Mouse (Mus musculus) MEL (cell line): Measurements from ENCODE around the gene Dnaja4. TPM values are rescaled to one million over a fixed set of nuclear protein-coding genes. Genes with fewer than 3 reads are reported as not detected.
A peak's percentile ranks its signal among the peaks of the same experiment; 100 is the strongest.

Experiments
- DNase-seq: peaks from one replicate; pipeline ENCODE4 v3.0.0; 2011; ENCODE audit warnings: low read depth, low spot score
- H3K27ac ChIP-seq: 2 replicates; pipeline ENCODE4 v1.5.1; 2012; ENCODE audit warnings: low read depth, mild to moderate bottlenecking, control low read depth, low read length, moderate library complexity; ENCODE audit not compliant: control insufficient read depth
- H3K27me3 ChIP-seq, 2 experiments: fragments of 150-350 bp in 1 of 2; sonication (generic) in 1 of 2; 2 replicates each; pipeline ENCODE4 v1.6.1; 2012; ENCODE audit warnings: low read length in 2 of 2, mild to moderate bottlenecking in 2 of 2, improper control_type of control experiment in 1 of 2, moderate library complexity in 1 of 2; ENCODE audit not compliant: insufficient read depth in 2 of 2, control insufficient read depth in 1 of 2
- H3K36me3 ChIP-seq, 2 experiments: 2 replicates each; pipeline ENCODE4 v1.6.1; 2012 to 2014; ENCODE audit warnings: low read length in 2 of 2, improper control_type of control experiment in 1 of 2, inconsistent platforms in 1 of 2, mild to moderate bottlenecking in 1 of 2; ENCODE audit not compliant: insufficient read depth in 2 of 2, control insufficient read depth in 1 of 2
- H3K4me1 ChIP-seq, 2 experiments: fragments of 150-350 bp in 1 of 2; sonication (generic) in 1 of 2; 2 replicates each; pipeline ENCODE4 v1.6.1; 2012; ENCODE audit warnings: low read length in 2 of 2, improper control_type of control experiment in 1 of 2, mild to moderate bottlenecking in 1 of 2; ENCODE audit not compliant: insufficient read depth in 2 of 2, control insufficient read depth in 1 of 2
- H3K4me3 ChIP-seq, 2 experiments: fragments of 150-350 bp in 1 of 2; sonication (generic) in 1 of 2; 2 replicates each; pipeline ENCODE4 v1.5.1; 2012; ENCODE audit warnings: low read depth in 2 of 2, low read length in 2 of 2, mild to moderate bottlenecking in 2 of 2, moderate library complexity in 2 of 2, control low read depth in 1 of 2, improper control_type of control experiment in 1 of 2; ENCODE audit not compliant: control insufficient read depth in 1 of 2, insufficient read depth in 1 of 2
- H3K79me2 ChIP-seq: 2 replicates; pipeline ENCODE4 v1.6.1; 2012; ENCODE audit warnings: mild to moderate bottlenecking, low read length, moderate library complexity; ENCODE audit not compliant: control insufficient read depth, poor library complexity, insufficient read depth
- H3K9ac ChIP-seq: 2 replicates; pipeline ENCODE4 v1.6.1; 2012; ENCODE audit warnings: low read depth, mild to moderate bottlenecking, control low read depth, low read length, moderate library complexity; ENCODE audit not compliant: control insufficient read depth, poor library complexity, severe bottlenecking
- H3K9me3 ChIP-seq: fragments of 150-350 bp; sonication (generic); replicated peaks from 2 replicates; pipeline ENCODE4 v1.6.1; 2012; ENCODE audit warnings: mild to moderate bottlenecking, low read length, improper control_type of control experiment, moderate library complexity; ENCODE audit not compliant: insufficient read depth
- CHD2 ChIP-seq: IDR thresholded peaks from 2 replicates; pipeline ENCODE4 v1.6.1; 2011; ENCODE audit warnings: low read length, improper control_type of control experiment
- CTCF ChIP-seq, 3 experiments: IDR thresholded peaks in 2 of 3; conservative IDR thresholded peaks in 1 of 3; 2 replicates each; pipeline ENCODE4 v1.5.1; 2011 to 2012; ENCODE audit warnings: low read length in 3 of 3, low read depth in 2 of 3, mild to moderate bottlenecking in 2 of 3, improper control_type of control experiment in 1 of 3, inconsistent platforms in 1 of 3, mixed read lengths in 1 of 3, moderate library complexity in 1 of 3; ENCODE audit not compliant: control insufficient read depth in 1 of 3, insufficient read depth in 1 of 3, poor library complexity in 1 of 3, severe bottlenecking in 1 of 3
- ELF1 ChIP-seq: IDR thresholded peaks from 2 replicates; pipeline ENCODE4 v1.6.1; 2014; ENCODE audit warnings: low read depth, mild to moderate bottlenecking, inconsistent platforms, low read length, improper control_type of control experiment, moderate library complexity
- ETS1 ChIP-seq: IDR thresholded peaks from 2 replicates; pipeline ENCODE4 v1.6.1; 2012; ENCODE audit warnings: low read depth, mild to moderate bottlenecking, inconsistent platforms, low read length, improper control_type of control experiment, moderate library complexity
- GABPA ChIP-seq: IDR thresholded peaks from 2 replicates; pipeline ENCODE4 v1.6.1; 2012; ENCODE audit warnings: low read depth, mild to moderate bottlenecking, inconsistent platforms, low read length, improper control_type of control experiment, moderate library complexity
- HCFC1 ChIP-seq: IDR thresholded peaks from 2 replicates; pipeline ENCODE4 v1.6.1; 2012; ENCODE audit warnings: low read depth, mild to moderate bottlenecking, inconsistent platforms, low read length, improper control_type of control experiment, moderate library complexity
- JUND ChIP-seq: IDR thresholded peaks from 2 replicates; pipeline ENCODE4 v1.6.1; 2011; ENCODE audit warnings: low read depth, mild to moderate bottlenecking, improper control_type of control experiment, low read length
- MEF2A ChIP-seq: IDR thresholded peaks from 2 replicates; pipeline ENCODE4 v1.6.1; 2014; ENCODE audit warnings: low read depth, mild to moderate bottlenecking, inconsistent platforms, low read length, improper control_type of control experiment; ENCODE audit not compliant: poor library complexity, insufficient replicate concordance, severe bottlenecking; ENCODE audit errors: extremely low read depth
- NRF1 ChIP-seq: IDR thresholded peaks from 2 replicates; pipeline ENCODE4 v1.6.1; 2014; ENCODE audit warnings: low read depth, mild to moderate bottlenecking, inconsistent platforms, low read length, improper control_type of control experiment, moderate library complexity; ENCODE audit not compliant: poor library complexity, insufficient read depth, severe bottlenecking
- POLR2A ChIP-seq, 2 experiments: IDR thresholded peaks; 2 replicates each; pipeline ENCODE4 v1.6.1; 2011 to 2012; ENCODE audit warnings: low read length in 2 of 2, mild to moderate bottlenecking in 2 of 2, control low read depth in 1 of 2, improper control_type of control experiment in 1 of 2, low read depth in 1 of 2, moderate library complexity in 1 of 2; ENCODE audit not compliant: control insufficient read depth in 1 of 2, insufficient read depth in 1 of 2, poor library complexity in 1 of 2
- POLR2AphosphoS5 ChIP-seq: IDR thresholded peaks from 2 replicates; pipeline ENCODE4 v1.6.1; 2012; ENCODE audit warnings: low read depth, borderline replicate concordance, mild to moderate bottlenecking, inconsistent platforms, low read length, moderate library complexity, mixed read lengths
- RAD21 ChIP-seq: IDR thresholded peaks from 2 replicates; pipeline ENCODE4 v1.6.1; 2011; ENCODE audit warnings: mild to moderate bottlenecking, low read depth, low read length, improper control_type of control experiment
- SMC3 ChIP-seq: IDR thresholded peaks from 2 replicates; pipeline ENCODE4 v1.6.1; 2011; ENCODE audit warnings: low read depth, low read length, improper control_type of control experiment
- TCF12 ChIP-seq: IDR thresholded peaks from 2 replicates; pipeline ENCODE4 v1.6.1; 2014; ENCODE audit warnings: low read depth, mild to moderate bottlenecking, inconsistent platforms, low read length, improper control_type of control experiment, moderate library complexity
- UBTF ChIP-seq: IDR thresholded peaks from 2 replicates; pipeline ENCODE4 v1.6.1; 2012; ENCODE audit warnings: low read depth, mild to moderate bottlenecking, inconsistent platforms, low read length, improper control_type of control experiment, moderate library complexity, borderline replicate concordance; ENCODE audit not compliant: insufficient read depth
- USF1 ChIP-seq: IDR thresholded peaks from 2 replicates; pipeline ENCODE4 v1.6.1; 2014; ENCODE audit warnings: low read depth, mild to moderate bottlenecking, inconsistent platforms, low read length, improper control_type of control experiment, moderate library complexity
- USF2 ChIP-seq, 2 experiments: IDR thresholded peaks; 2 replicates each; pipeline ENCODE4 v1.6.1; 2011 to 2012; ENCODE audit warnings: improper control_type of control experiment in 2 of 2, low read length in 2 of 2, borderline replicate concordance in 1 of 2, inconsistent platforms in 1 of 2, low read depth in 1 of 2, mild to moderate bottlenecking in 1 of 2; ENCODE audit not compliant: insufficient read depth in 1 of 2
- ZNF384 ChIP-seq: IDR thresholded peaks from 2 replicates; pipeline ENCODE4 v1.6.1; 2012; ENCODE audit warnings: low read depth, mild to moderate bottlenecking, inconsistent platforms, low read length, improper control_type of control experiment
- polyA plus RNA-seq, 2 experiments: library from polyadenylated mRNA; stranded (reverse) in 1 of 2; unstranded in 1 of 2; fragments of >175 nt in 1 of 2; fragments of >200 nt in 1 of 2; gene quantifications; 2 replicates each; pipeline versions ENCODE4 v1.2.1 to v1.2.4; 2012; ENCODE audit warnings: low replicate concordance in 2 of 2, low read depth in 1 of 2; ENCODE audit not compliant: insufficient read length in 2 of 2, insufficient read depth in 1 of 2, missing spikeins in 1 of 2
- total RNA-seq: library from RNA; depleted of rRNA; stranded (reverse); fragments of 300-350 nt; gene quantifications from 2 replicates; pipeline ENCODE4 v1.2.3, GENCODE M21; 2012

Dnaja4 gene
- total and polyA plus RNA-seq, 3 experiments: 10.9 to 13.0 TPM; not detected in 1

DNA sequence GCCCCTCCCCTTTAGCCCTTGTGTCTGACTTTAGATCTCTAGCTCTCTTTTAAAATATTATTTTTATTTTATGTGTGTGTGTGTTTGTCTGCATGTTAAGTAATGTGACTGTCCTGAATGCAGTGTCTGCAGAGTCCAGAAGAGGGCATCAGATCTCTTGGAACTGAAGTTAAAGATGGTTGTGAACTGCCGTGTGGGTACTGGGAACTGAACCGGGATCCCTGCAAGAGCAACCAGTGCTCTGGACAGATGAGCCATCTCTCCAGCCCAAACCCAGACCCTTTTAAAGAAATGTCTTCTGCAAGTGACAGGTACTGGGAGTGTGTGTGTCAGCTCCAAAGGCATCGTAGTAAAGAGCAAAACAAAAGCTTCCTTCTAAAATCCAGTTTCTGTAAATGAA is 32.6 kb upstream of the Dnaja4 start:
- Histone ChIP-seq H3K36me3 (peaks cover 0 to 7% of the 10 kb centered on the region in 2 experiments; a peak in 2 of 4 replicates), H3K9ac (no peak overlapping the region), H3K27me3 (peaks cover 0 to 2% of the 10 kb centered on the region in 2 experiments; a peak in 3 of 4 replicates), H3K79me2 (no peaks in the 10 kb centered on the region), H3K4me3 (no peak overlapping the region), H3K27ac (no peak overlapping the region), H3K4me1 (peaks cover 6 to 8% of the 10 kb centered on the region in 2 experiments; a peak in 2 of 4 replicates), H3K9me3 (no peaks in the 10 kb centered on the region)
- TF ChIP-seq HCFC1 (no peak), CTCF (IDR thresholded peaks at IDR 0.05 in 2 of 3, conservative IDR thresholded peaks at IDR 0.05 in 1 of 3; ENCODE audit: control insufficient read depth in 1 of 3, insufficient read depth in 1 of 3, low read depth in 2 of 3, low read length in 3 of 3, poor library complexity in 1 of 3, severe bottlenecking in 1 of 3) (peak in 2 of 3 experiments; percentile 10 to 17; a peak in 1 of 6 replicates)
- peak; percentile 35 for DNase-seq

DNA sequence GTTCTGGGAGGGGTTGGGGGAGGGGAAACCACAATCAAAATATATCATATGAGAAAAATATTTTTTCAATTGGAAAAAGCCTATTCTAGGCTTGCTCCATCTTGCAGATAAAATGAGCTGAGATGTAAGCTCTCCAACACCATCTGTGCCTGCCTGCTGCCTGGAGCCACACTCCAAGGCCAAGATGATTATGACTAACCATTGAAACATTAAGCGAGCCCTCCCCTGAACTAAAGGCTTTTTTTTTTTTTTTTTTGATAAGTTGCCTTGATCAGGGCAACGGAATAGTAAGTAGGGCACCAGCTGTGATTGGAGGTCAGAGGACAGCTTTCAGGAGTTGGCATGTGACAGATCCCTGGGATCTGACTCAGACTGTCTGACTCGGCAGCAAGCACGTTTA is 30.2 kb upstream of the Dnaja4 start:
- Histone ChIP-seq H3K4me3 (no peak overlapping the region), H3K4me1 (no peaks in the 10 kb centered on the region), H3K9ac (no peak overlapping the region), H3K9me3 (no peaks in the 10 kb centered on the region), H3K36me3 (no peaks in the 10 kb centered on the region), H3K27me3 (peaks cover 0 to 2% of the 10 kb centered on the region in 2 experiments; a peak in 3 of 4 replicates), H3K79me2 (no peaks in the 10 kb centered on the region), H3K27ac (no peak overlapping the region)
- no peak for TF ChIP-seq UBTF
- TF ChIP-seq CHD2: no peak
- no peak for TF ChIP-seq MEF2A
- TF ChIP-seq POLR2A (IDR thresholded peaks at IDR 0.05; ENCODE audit: control insufficient read depth in 1 of 2, insufficient read depth in 1 of 2, low read depth in 1 of 2, low read length in 2 of 2, poor library complexity in 1 of 2): no peak
- TF ChIP-seq NRF1: no peak
- TF ChIP-seq JUND: no peak
- TF ChIP-seq TCF12: no peak
- TF ChIP-seq POLR2AphosphoS5: no peak
- DNase-seq: no peak

DNA sequence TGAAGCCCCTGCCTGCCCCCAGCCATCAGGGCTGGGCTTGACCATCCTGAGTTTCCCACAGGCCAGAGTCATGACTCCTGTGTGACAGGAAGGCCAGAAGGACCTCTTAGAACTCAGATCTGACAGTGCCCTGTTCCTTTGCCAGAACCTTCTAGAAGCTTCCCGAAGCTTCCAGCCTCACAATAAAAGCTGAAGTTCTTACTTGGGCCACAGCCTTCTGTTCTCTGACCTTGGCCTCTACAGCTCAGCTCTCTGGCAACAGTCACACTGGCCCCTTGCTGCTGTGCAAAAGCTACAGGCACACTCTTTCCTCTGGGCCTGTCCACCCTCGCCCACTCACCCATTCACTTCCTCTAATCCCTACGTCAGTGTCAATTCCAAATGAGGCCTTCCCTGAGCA is 26.7 kb upstream of the Dnaja4 start:
- Histone ChIP-seq H3K4me3 (no peak overlapping the region), H3K9ac (no peak overlapping the region), H3K27me3 (peaks cover 0 to 3% of the 10 kb centered on the region in 2 experiments; a peak in 3 of 4 replicates), H3K4me1 (no peaks in the 10 kb centered on the region), H3K36me3 (no peaks in the 10 kb centered on the region), H3K79me2 (no peaks in the 10 kb centered on the region), H3K27ac (no peak overlapping the region), H3K9me3 (no peaks in the 10 kb centered on the region)
- DNase-seq: no peak
- TF ChIP-seq ETS1 (no peak), ZNF384 (no peak), RAD21 (no peak), GABPA (no peak), SMC3 (no peak), USF1 (no peak), TCF12 (no peak), USF2 (IDR thresholded peaks at IDR 0.05; ENCODE audit: borderline replicate concordance in 1 of 2, insufficient read depth in 1 of 2, low read depth in 1 of 2, low read length in 2 of 2) (no peak), ELF1 (no peak)
- TF ChIP-seq, all 39 proteins: peak for 0
